Mouse (Mus musculus): ENCODE measurements around the gene Arid4b. TPM values are rescaled to one million over a fixed set of nuclear protein-coding genes. Genes with fewer than 3 reads are reported as not detected.

Gene Arid4b
- total RNA-seq, 2 experiments from 2014 or later = 49.3 to 54.6 TPM

- H3K4me3 ChIP-seq = no peak overlapping the region
- TF ChIP-seq CTCF (IDR thresholded peaks at IDR 0.05) = no peak
- intact Hi-C loops (cut with DNase I) = no loop called here
- H3K27ac ChIP-seq = no peak overlapping the region
- DNase-seq (ENCODE audit: extremely low spot score in 1 of 2, low spot score in 2 of 2) = no peak
Measured at GRCm38 (mm10) chr13:14113746-14114528, 50.9 kb downstream of the Arid4b start.

GRCm38 (mm10) chr13:14115805-14116204, 52.8 kb downstream of the Arid4b start:
- no peak overlapping the region for H3K27ac ChIP-seq
- no peak for TF ChIP-seq CTCF (IDR thresholded peaks at IDR 0.05)
- H3K4me3 ChIP-seq = no peak overlapping the region
- intact Hi-C loops (cut with DNase I) = no loop called here
- no peak for DNase-seq (ENCODE audit: extremely low spot score in 1 of 2, low spot score in 2 of 2)

DNA sequence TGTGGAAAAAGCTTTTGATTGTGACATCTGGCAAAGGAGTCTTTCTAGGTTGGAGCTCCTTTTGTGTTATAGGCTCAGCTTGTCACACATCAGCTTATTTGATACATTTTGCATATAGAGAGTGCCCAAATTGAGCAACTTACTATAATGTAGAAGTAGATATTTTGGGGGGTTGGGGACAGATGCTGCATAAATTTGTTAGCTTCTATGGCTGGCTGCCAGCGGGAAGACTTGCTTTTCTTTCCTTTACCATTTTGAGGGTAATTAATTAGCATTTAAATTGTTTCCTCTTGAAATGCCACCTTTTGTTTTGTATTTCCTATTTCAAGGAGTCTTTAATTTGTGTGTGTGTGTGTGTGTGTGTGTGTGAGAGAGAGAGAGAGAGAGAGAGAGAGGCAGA, 68.6 kb downstream of the Arid4b start:
- no peak for DNase-seq (ENCODE audit: extremely low spot score in 1 of 2, low spot score in 2 of 2)
- H3K4me3 ChIP-seq = no peak overlapping the region
- intact Hi-C loops (cut with DNase I) = no loop called here
- no peak for TF ChIP-seq CTCF (IDR thresholded peaks at IDR 0.05)
- H3K27ac ChIP-seq = no peak overlapping the region

DNA sequence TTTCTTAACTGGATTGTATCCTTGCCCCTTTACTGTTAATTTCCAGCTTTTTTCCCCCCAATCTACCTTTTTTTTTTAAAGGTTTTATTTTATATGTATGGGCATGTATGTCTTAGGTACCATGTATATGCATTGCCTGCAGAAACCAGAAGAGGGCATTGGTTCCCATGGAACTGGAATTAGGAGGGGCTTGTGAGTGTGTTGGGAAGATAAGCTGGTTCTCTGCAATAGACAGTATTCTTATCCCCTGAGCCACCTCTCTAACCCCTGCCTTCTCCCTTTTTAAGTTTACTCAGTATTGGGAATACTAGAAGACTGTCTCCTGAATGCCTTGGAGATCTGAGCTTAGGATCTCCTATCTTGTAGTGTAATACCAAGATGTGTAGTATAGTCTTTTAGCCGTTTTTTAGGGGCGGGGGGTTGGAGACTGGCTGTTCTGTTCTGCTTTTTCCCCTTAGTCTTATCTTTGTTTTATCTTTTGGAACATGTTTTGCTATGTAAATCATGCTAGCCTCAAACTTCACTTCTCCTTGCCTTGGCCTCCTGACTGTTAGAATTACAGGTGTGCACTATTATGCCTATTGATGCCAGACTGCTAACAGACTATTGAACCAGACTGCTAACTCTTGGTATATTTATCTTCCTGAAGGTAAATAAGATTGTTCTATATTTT, 79.4 kb downstream of the Arid4b start:
- intact Hi-C loops (cut with DNase I) = no loop called here
- TF ChIP-seq CTCF (IDR thresholded peaks at IDR 0.05) = no peak; the same call in none of the 2 replicates
- Histone ChIP-seq H3K4me3 (no peak overlapping the region), H3K27ac (no peak overlapping the region)
- no peak for DNase-seq (ENCODE audit: extremely low spot score in 1 of 2, low spot score in 2 of 2)

DNA sequence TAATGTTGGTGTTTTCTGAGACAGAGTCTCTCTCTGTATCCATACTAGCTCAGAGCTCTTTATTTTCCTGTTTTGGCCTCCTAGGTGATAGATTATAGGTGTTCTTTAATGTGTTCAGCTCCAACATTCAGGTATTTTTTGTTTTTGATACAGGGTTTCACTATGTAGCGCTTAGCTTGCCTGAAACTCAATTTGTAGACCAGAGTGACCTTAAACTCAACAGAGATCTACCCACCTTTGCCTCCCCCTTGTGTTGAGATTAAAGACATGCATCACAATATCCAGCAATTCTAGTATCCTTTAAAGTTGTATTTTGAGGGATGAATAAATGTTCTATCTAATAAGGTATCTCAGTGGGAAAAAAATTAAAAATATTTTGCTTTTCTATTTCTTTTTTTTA, 115.0 kb downstream of the Arid4b start:
- no peak for DNase-seq (ENCODE audit: extremely low spot score in 1 of 2, low spot score in 2 of 2)
- intact Hi-C loops (cut with DNase I) = loop anchor here (5.0 kb wide), 1 partner anchor 291 kb away; no protein-coding TSS in a partner anchor
- no peak overlapping the region for H3K27ac ChIP-seq
- peak; percentile 49 for TF ChIP-seq CTCF (IDR thresholded peaks at IDR 0.05)
- H3K4me3 ChIP-seq = no peak overlapping the region

- TF ChIP-seq CTCF (IDR thresholded peaks at IDR 0.05) = no peak
Measured at GRCm38 (mm10) chr13:14179669-14180068, 116.6 kb downstream of the Arid4b start.

GRCm38 (mm10) chr13:14245946-14246345, 182.9 kb downstream of the Arid4b start:
- H3K27ac ChIP-seq = no peak overlapping the region
- intact Hi-C loops (cut with DNase I) = no loop called here
- peak; percentile 22 for TF ChIP-seq CTCF (IDR thresholded peaks at IDR 0.05)
- no peak for DNase-seq (ENCODE audit: extremely low spot score in 1 of 2, low spot score in 2 of 2)
- H3K4me3 ChIP-seq = no peak overlapping the region

More at GRCm38 (mm10) chr13:14179669-14180068, 116.6 kb downstream of the Arid4b start:
- no peak overlapping the region for H3K27ac ChIP-seq
- no peak for DNase-seq (ENCODE audit: extremely low spot score in 1 of 2, low spot score in 2 of 2)
- no peak overlapping the region for H3K4me3 ChIP-seq
- intact Hi-C loops (cut with DNase I) = loop anchor here (5.0 kb wide), 1 partner anchor 292 kb away; no protein-coding TSS in a partner anchor

Other genes starting within 250 kb of the Arid4b start
- gene B3galnt2, start 108.8 kb upstream of the Arid4b start, total RNA-seq (2021) = 10 to 100 TPM; 15.2 to 15.4 TPM
- gene Tbce, start 23.6 kb upstream of the Arid4b start, total RNA-seq (2021) = 10 to 100 TPM; 79.8 to 85.0 TPM
- gene Ggps1, start 256 bp downstream of the Arid4b start, total RNA-seq (2021) = 10 to 100 TPM; 65.7 to 66.6 TPM

Data from left cerebral cortex, adult 2 months (tissue).